Mouse (Mus musculus) kidney, embryonic 16.5 days (tissue): ENCODE measurements at regions not wholly inside any gene's neighbourhood (a gene's known extent, or its start where the extent isn't known, plus 50 kb on each side); places are given as distances from the start of the nearest gene placed in this dataset.
"Not testable (repeated sequence)": the region's sequence is repeated elsewhere in the genome, so short reads cannot be mapped to it uniquely, and the experiment has no call there.

ENCODE experiments used
- ATAC-seq: fragments of 200-750 bp; cut with Nextera tagmentation; 2 replicates; pipeline ENCODE4 v1.8.0; 2017; ENCODE audit warnings: moderate TSS enrichment; ENCODE audit not compliant: low FRiP score, low TSS enrichment
- H3K27ac ChIP-seq: fragments of 300-500 bp; sonication (generic); 2 replicates; pipeline ENCODE4 v1.5.1; 2014; ENCODE audit warnings: low read length
- H3K27me3 ChIP-seq: fragments of 300-500 bp; sonication (generic); 2 replicates; pipeline ENCODE4 v1.6.1; 2014; ENCODE audit warnings: low read length, control low read depth, mixed read lengths; ENCODE audit not compliant: insufficient read depth
- H3K36me3 ChIP-seq: fragments of 300-500 bp; sonication (generic); 2 replicates; pipeline ENCODE4 v1.6.1; 2014; ENCODE audit warnings: low read length, control low read depth, mixed read lengths; ENCODE audit not compliant: insufficient read depth
- H3K4me1 ChIP-seq: fragments of 300-500 bp; sonication (generic); 2 replicates; pipeline ENCODE4 v1.6.1; 2014; ENCODE audit warnings: low read length, control low read depth, mixed read lengths; ENCODE audit not compliant: insufficient read depth
- H3K4me2 ChIP-seq: fragments of 300-500 bp; sonication (generic); replicated peaks from 2 replicates; pipeline ENCODE4 v1.6.1; 2014; ENCODE audit warnings: low read depth, low read length
- H3K4me3 ChIP-seq: fragments of 300-500 bp; sonication (generic); 2 replicates; pipeline ENCODE4 v1.5.1; 2014; ENCODE audit warnings: mild to moderate bottlenecking, low read length
- H3K9ac ChIP-seq: fragments of 300-500 bp; sonication (generic); replicated peaks from 2 replicates; pipeline ENCODE4 v1.6.1; 2014; ENCODE audit warnings: low read length
- H3K9me3 ChIP-seq: fragments of 300-500 bp; sonication (generic); 2 replicates; pipeline ENCODE4 v1.6.1; 2016; ENCODE audit warnings: low read length, control low read depth
- WGBS: fragments of 180-500 bp; shearing (Covaris S2); extraction: QIAGEN DNeasy Blood & Tissue Kit; methylation state at CpG from one replicate; pipeline ENCODE4 v1.1.7; 2014; 5-methylcytosine and 5-hydroxymethylcytosine counted together

DNA sequence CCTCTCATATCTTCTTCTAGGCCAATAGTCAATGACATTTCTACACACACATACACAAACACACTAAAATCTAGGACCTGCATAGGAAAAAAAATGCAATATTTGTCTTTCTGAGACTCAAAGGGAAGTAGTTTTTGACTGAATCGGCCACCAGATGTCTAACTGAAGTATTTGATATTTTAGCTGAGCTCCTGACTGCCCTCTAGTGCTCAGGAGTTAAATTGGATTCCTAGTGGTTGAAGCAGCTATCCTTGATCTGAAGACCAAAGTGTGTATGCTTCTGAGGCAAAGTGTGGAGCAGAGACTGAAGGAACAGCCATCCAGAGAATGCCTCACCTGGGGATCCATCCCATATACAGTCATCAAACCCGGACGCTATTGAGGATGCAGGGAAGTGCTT lies 695.4 kb upstream of the Olfr1507 start:
- ATAC-seq, H3K4me3 ChIP-seq, H3K9ac ChIP-seq, H3K27me3 ChIP-seq, H3K27ac ChIP-seq, H3K4me2 ChIP-seq, H3K36me3 ChIP-seq, H3K4me1 ChIP-seq, H3K9me3 ChIP-seq: not testable (repeated sequence)
- WGBS, result no CpG with 5 or more reads among the region's 3 CpGs

DNA sequence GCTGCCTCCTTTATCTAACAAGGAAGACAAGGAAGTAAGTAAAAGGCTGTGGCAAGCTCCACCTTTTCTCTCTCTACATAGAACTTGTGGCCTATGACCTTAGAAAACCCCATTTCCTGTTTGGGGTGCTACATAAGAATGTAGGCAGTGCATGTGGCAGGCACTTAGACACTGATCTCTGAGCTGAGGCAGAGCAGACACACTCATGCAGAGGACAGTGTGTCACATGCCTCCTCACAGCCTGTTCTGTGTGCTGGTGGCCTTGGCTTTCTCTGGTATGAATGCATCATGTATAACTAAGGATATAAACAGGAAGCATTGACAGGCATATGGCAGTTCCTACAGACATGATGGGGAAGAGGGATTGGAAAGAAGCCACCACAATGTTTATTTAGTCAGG lies 678.5 kb upstream of the Olfr1507 start:
- not testable (repeated sequence) for ATAC-seq, H3K9ac ChIP-seq, H3K9me3 ChIP-seq, H3K27me3 ChIP-seq, H3K4me1 ChIP-seq, H3K27ac ChIP-seq, H3K36me3 ChIP-seq, H3K4me2 ChIP-seq, H3K4me3 ChIP-seq

DNA sequence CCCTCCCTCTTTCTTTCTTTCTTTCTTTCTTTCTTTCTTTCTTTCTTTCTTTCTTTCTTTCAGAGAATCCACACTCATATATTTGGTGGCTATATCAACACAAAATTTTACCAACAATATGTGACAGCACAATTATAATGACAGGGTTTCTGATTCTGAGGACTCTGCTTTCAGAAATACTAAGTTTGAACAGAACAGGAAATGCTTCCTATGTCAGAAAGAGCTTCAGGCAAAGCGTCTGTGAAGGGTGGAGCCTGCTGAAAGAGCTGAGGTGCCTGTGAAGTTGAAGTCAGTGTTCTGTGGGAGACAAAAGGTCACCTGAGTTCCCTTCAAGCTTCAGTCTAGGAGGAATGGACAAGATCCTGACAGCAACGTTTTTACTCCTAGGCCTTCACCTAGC lies 670.8 kb upstream of the Olfr1507 start:
- not testable (repeated sequence) for H3K27ac ChIP-seq, H3K9ac ChIP-seq, H3K27me3 ChIP-seq, ATAC-seq, H3K4me2 ChIP-seq, H3K4me1 ChIP-seq, H3K4me3 ChIP-seq, H3K9me3 ChIP-seq, H3K36me3 ChIP-seq
- WGBS, result no CpG with 5 or more reads among the region's 2 CpGs

DNA sequence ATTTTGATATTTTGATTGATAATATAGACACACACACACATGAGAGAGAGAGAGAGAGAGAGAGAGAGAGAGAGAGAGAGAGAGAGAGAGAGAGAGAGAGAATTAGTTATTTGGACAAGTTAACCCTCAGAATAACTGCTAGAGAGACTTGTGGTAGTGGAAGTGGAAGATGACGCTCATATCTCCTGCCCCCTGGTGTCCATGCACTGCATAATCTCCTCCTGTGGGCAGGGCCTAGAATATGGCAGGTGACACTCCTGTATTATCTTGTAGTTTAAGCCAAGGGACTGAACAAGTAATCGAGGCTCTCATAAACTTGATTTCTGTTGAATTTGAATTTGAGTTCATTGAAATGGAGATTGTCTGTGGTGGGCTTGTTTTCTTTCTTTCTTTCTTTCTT lies 663.5 kb upstream of the Olfr1507 start:
- H3K9me3 ChIP-seq, H3K4me3 ChIP-seq, H3K4me2 ChIP-seq, H3K4me1 ChIP-seq, H3K27ac ChIP-seq, H3K36me3 ChIP-seq, H3K9ac ChIP-seq, H3K27me3 ChIP-seq, ATAC-seq: not testable (repeated sequence)
- WGBS, result no CpG with 5 or more reads among the region's 2 CpGs

DNA sequence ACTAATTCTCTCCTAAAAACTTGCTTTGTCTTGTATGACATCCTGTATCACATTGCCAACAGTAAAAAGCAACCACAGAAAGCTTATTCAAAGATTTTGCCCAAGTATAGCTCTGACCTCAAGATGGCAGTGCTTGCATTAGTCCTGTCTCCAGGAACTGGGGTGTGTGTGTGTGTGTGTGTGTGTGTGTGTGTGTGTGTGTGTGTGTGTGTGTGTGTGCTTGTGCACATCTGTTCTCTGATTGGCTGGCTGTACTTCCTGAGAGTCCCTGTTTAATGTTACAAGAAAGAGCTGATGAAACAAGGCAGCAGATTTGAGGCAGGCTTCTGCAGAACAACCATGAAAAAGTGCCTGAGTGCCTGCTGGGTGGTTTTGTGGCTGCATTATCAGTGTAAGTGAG lies 639.2 kb upstream of the Olfr1507 start:
- not testable (repeated sequence) for H3K4me1 ChIP-seq, H3K9ac ChIP-seq, H3K4me3 ChIP-seq, H3K4me2 ChIP-seq, H3K27me3 ChIP-seq, H3K36me3 ChIP-seq, H3K27ac ChIP-seq, ATAC-seq, H3K9me3 ChIP-seq

DNA sequence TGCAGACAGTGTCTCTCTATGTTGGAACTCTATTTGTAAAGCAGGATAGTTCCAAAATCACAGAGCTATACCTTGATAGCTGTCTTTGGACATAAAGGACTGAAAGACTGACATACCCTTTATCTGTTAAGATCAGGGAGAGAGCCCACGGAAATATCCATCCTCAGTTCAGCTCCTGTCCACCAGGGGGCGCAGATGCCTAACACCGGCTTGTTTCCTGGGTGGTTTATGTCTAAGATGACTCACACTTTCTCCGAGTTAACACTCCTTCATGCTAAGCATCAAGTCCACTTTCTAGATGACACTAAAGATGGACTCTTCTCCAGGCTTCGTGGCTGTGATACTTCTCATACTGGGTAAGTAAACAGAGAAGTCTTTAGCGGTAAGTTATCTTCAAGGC lies 636.8 kb upstream of the Olfr1507 start:
- WGBS, result 26% methylated on average over 6 of the region's 6 CpGs
- ATAC-seq, H3K4me2 ChIP-seq, H3K36me3 ChIP-seq, H3K27me3 ChIP-seq, H3K4me1 ChIP-seq, H3K27ac ChIP-seq, H3K4me3 ChIP-seq, H3K9ac ChIP-seq, H3K9me3 ChIP-seq: not testable (repeated sequence)

DNA sequence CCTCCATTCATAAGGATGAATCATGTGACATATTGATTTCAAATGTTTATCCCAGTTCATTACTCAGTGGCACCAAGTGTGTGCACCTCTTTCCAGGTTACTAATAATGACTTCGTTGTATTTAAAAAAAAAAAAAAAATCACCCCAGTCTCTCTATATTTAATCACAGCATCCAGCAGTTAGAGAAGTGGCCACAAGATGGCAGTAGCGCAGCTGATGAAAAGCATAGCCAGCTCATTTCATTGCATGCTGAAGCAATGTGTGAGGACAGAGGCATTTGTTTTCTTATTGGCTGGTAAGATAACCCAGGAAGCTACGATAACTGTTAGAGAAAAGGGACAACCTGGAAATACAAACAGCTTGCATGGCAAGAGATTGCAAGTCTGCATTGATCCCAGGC lies 626.2 kb upstream of the Olfr1507 start:
- not testable (repeated sequence) for H3K4me2 ChIP-seq, H3K4me1 ChIP-seq, H3K36me3 ChIP-seq, H3K4me3 ChIP-seq, H3K27me3 ChIP-seq, H3K9me3 ChIP-seq, ATAC-seq, H3K9ac ChIP-seq, H3K27ac ChIP-seq
- 7% methylated on average over 2 of the region's 3 CpGs for WGBS

DNA sequence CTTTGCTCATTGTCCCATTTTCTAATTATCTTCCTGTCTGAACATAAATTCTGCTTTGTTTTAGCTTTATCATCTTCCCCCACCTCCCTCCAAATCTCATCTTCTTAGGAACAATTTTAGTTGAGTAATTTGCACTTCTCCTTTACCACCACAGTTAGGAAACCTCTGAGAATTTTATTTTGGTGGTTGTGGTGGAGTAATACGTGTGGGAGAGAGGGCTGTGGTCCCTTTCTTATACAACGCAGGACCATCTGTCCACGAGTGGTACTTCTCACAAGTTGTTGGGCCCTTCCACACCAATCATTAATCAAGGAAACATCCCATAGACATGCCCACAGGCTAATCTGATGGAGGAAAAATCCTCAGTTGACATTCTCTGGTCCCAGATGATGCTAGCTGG lies 614.2 kb upstream of the Olfr1507 start:
- not testable (repeated sequence) for H3K9me3 ChIP-seq, H3K4me3 ChIP-seq, ATAC-seq, H3K4me1 ChIP-seq, H3K36me3 ChIP-seq, H3K27me3 ChIP-seq, H3K9ac ChIP-seq, H3K27ac ChIP-seq, H3K4me2 ChIP-seq
- 85% methylated on average over 3 of the region's 3 CpGs for WGBS

DNA sequence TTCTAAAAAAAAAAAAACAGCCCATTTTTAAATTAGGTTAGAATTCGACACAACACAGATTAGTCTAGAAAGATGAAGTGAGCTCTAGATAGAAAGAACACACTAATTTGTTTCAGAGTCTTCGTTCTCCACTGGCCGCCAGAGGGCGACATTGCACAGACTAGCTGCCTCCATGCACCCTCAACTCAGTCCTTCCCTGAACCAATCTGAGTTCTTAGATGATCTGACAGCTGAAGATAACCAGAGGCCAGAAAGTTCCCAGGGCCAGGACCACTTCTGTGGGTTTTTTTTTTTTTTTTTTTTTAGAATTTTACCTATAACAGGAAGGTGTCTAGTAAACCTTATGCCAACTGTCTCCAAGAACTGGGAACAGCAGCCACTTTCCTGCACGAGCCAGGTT lies 605.8 kb upstream of the Olfr1507 start:
- H3K27ac ChIP-seq, H3K36me3 ChIP-seq, ATAC-seq, H3K4me2 ChIP-seq, H3K27me3 ChIP-seq, H3K9ac ChIP-seq, H3K9me3 ChIP-seq, H3K4me1 ChIP-seq, H3K4me3 ChIP-seq: not testable (repeated sequence)
- WGBS, result 34% methylated on average over 5 of the region's 5 CpGs

DNA sequence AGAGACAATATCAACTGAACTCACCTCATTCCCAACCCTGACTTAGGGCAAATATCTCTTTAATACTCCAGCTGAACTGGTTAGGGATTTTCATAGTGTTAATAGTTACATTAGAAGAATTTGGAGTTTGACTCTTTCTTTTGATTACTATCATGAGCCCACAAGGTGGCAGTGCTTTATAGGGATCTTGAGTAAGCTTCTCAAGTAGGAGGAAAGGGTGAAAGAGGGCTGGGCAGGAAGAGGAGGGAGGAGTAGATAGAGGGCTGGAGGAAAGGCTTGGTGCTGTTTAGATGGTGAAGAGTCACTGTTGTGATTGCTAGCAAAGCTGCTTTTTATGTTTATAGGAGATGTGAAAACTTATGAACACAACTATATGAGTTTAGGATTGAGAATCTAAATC lies 595.4 kb upstream of the Olfr1507 start:
- not testable (repeated sequence) for H3K9me3 ChIP-seq, H3K36me3 ChIP-seq, H3K27me3 ChIP-seq, H3K9ac ChIP-seq, H3K4me1 ChIP-seq, H3K27ac ChIP-seq, H3K4me3 ChIP-seq, ATAC-seq, H3K4me2 ChIP-seq

DNA sequence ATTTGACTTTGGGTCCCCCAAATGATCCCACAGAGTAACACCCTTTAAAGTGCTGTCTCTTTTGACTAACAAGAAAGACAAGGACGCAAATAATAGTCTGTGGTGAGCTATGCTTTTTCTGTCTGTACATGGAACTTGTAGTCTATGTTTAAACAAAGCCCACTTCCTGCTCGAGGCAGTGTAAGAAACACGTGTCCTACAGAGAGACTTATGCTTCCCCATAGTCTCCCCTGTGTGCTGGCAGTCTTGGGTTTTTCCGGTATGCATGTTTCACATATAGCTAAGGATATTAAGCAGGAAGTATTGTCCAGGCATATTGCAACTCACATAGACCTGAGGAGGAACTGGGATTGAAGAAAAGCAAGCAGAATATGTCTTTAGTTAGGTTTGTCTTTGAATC lies 586.3 kb upstream of the Olfr1507 start:
- H3K4me3 ChIP-seq, H3K4me2 ChIP-seq, H3K36me3 ChIP-seq, ATAC-seq, H3K9me3 ChIP-seq, H3K9ac ChIP-seq, H3K27ac ChIP-seq, H3K4me1 ChIP-seq, H3K27me3 ChIP-seq: not testable (repeated sequence)
- 63% methylated on average over 4 of the region's 4 CpGs for WGBS
